Mouse (Mus musculus) ES-Bruce4 (cell line): Measurements from ENCODE around the gene Marveld3.

Source experiments
- CTCF ChIP-seq: IDR thresholded peaks from one replicate; pipeline ENCODE4 v1.8.1; 2011; ENCODE audit warnings: low read depth, low read length
- POLR2A ChIP-seq: IDR thresholded peaks from one replicate; pipeline ENCODE4 v1.8.1; 2011; ENCODE audit warnings: low read length; ENCODE audit not compliant: insufficient read depth

- TF ChIP-seq POLR2A (no peak), CTCF (no peak)
These were observed 42.3 kb upstream of the Marveld3 start for GRCm38 (mm10) chr8:110004300-110004699.
